Mouse (Mus musculus) heart, adult 2 months (tissue): Measurements from ENCODE around the gene Nckap5. TPM values are rescaled to one million over a fixed set of nuclear protein-coding genes. Genes with fewer than 3 reads are reported as not detected.

ENCODE experiments used
- DNase-seq, 2 experiments: peaks; one replicate each; pipeline ENCODE4 v3.0.0; 2021
- H3K27ac ChIP-seq: fragments of 200-600 bp; 2 replicates; pipeline ENCODE4 v1.8.1; 2022
- H3K27me3 ChIP-seq: fragments of 200-500 bp; 2 replicates; pipeline ENCODE4 v1.6.1; 2012; ENCODE audit warnings: mild to moderate bottlenecking, low read length, inconsistent platforms, mixed read lengths; ENCODE audit not compliant: control insufficient read depth, insufficient read depth
- H3K36me3 ChIP-seq: fragments of 200-500 bp; 2 replicates; pipeline ENCODE4 v1.6.1; 2012; ENCODE audit warnings: low read length, inconsistent platforms; ENCODE audit not compliant: control insufficient read depth, insufficient read depth
- H3K4me1 ChIP-seq: fragments of 200-500 bp; 2 replicates; pipeline ENCODE4 v1.6.1; 2011; ENCODE audit warnings: low read length; ENCODE audit not compliant: control insufficient read depth, insufficient read depth
- H3K4me3 ChIP-seq: fragments of 200-600 bp; 2 replicates; pipeline ENCODE4 v1.8.1; 2022
- H3K79me2 ChIP-seq: fragments of 200-500 bp; replicated peaks from 2 replicates; pipeline ENCODE4 v1.6.1; 2012; ENCODE audit warnings: mild to moderate bottlenecking, inconsistent platforms, low read length, moderate library complexity, mixed read lengths; ENCODE audit not compliant: control insufficient read depth, insufficient read depth
- H3K9ac ChIP-seq: fragments of 200-500 bp; 2 replicates; pipeline ENCODE4 v1.6.1; 2012; ENCODE audit warnings: low read depth, mild to moderate bottlenecking, control low read depth, inconsistent platforms, low read length, mixed read lengths
- CTCF ChIP-seq: fragments of 200-600 bp; IDR thresholded peaks from 2 replicates; pipeline ENCODE4 v1.8.1; 2022; ENCODE audit warnings: antibody characterized with exemption, mild to moderate bottlenecking, moderate library complexity
- EP300 ChIP-seq: fragments of 200-500 bp; IDR thresholded peaks from 2 replicates; pipeline ENCODE4 v1.6.1; 2011; ENCODE audit warnings: low read depth, low read length, control low read depth; ENCODE audit not compliant: insufficient read depth
- POLR2A ChIP-seq: fragments of 200-500 bp; IDR thresholded peaks from 2 replicates; pipeline ENCODE4 v1.6.1; 2011; ENCODE audit warnings: mild to moderate bottlenecking, low read depth, low read length, control low read depth; ENCODE audit not compliant: insufficient read depth
- WGBS: fragments of 180-500 bp; shearing (Covaris S2); methylation state at CpG from one replicate; pipeline ENCODE4 v1.1.7; 2018; 5-methylcytosine and 5-hydroxymethylcytosine counted together
- intact Hi-C: fragments of 180-260 bp; cut with DNase I; formaldehyde crosslinking; loops from one replicate; pipeline ENCODE4 v1.15.1; 2025
- polyA plus RNA-seq: library from polyadenylated mRNA; depleted of rRNA; stranded (reverse); fragments of >200 nt; gene quantifications from 2 replicates; pipeline ENCODE4 v1.2.3, GENCODE M21; 2012
- total RNA-seq, 2 experiments: library from RNA; stranded (reverse); gene quantifications; 2 replicates each; pipeline ENCODE4 v1.2.3; 2021

Gene Nckap5
- total and polyA plus RNA-seq, 3 experiments = 2.8 to 9.6 (median 6.0) TPM

DNA sequence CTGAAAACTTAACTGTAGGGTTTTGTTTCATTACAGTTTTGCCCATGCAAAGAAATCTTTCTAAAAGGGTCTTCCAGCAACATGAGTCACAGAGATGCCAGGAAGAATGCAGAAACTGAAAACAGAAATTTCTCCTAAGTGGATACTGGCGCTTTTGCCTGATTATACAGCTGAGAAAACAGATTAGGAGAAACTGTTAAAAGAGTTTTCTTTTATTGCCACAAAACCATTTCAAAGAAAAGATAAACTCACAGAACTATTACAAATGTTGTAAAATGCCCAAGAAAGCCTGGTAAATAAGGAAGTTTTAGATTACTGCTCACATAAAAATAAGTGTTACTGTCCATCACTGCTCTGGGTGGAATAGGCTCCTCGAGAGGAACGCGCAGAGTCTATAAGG is 513.3 kb downstream of the Nckap5 start:
- WGBS = 83% methylated on average over 4 of the region's 4 CpGs
- H3K27ac ChIP-seq = no peak overlapping the region

GRCm38 (mm10) chr1:126316866-126317265 is 513.7 kb downstream of the Nckap5 start:
- H3K36me3 ChIP-seq = no peaks in the 10 kb centered on the region
- H3K79me2 ChIP-seq = no peaks in the 10 kb centered on the region
- no peak for DNase-seq
- H3K4me1 ChIP-seq = no peaks in the 10 kb centered on the region
- no peak overlapping the region for H3K9ac ChIP-seq
- no peak overlapping the region for H3K4me3 ChIP-seq
- no peaks in the 10 kb centered on the region for H3K27me3 ChIP-seq
- TF ChIP-seq CTCF = no peak
- no peak for TF ChIP-seq EP300
- no peak for TF ChIP-seq POLR2A
- intact Hi-C loops = no loop called here
- 62% methylated on average over 2 of the region's 2 CpGs for WGBS
- H3K27ac ChIP-seq = no peak overlapping the region

More for the DNA sequence above, 513.3 kb downstream of the Nckap5 start:
- Histone ChIP-seq H3K79me2 (no peaks in the 10 kb centered on the region), H3K27me3 (no peaks in the 10 kb centered on the region), H3K4me1 (no peaks in the 10 kb centered on the region), H3K9ac (no peak overlapping the region), H3K36me3 (no peaks in the 10 kb centered on the region), H3K4me3 (no peak overlapping the region)
- intact Hi-C loops = no loop called here
- no peak for DNase-seq
- TF ChIP-seq CTCF (no peak), POLR2A (no peak), EP300 (no peak)

- no peak overlapping the region for H3K9ac ChIP-seq
- intact Hi-C loops = no loop called here
- WGBS = 78% methylated on average over 2 of the region's 2 CpGs
- no peak for DNase-seq
- TF ChIP-seq POLR2A (no peak), EP300 (no peak), CTCF (no peak)
- no peak overlapping the region for H3K27ac ChIP-seq
- H3K27me3 ChIP-seq = no peaks in the 10 kb centered on the region
- no peak overlapping the region for H3K4me3 ChIP-seq
- no peaks in the 10 kb centered on the region for H3K79me2 ChIP-seq
- H3K4me1 ChIP-seq = no peaks in the 10 kb centered on the region
- no peaks in the 10 kb centered on the region for H3K36me3 ChIP-seq
Measured at GRCm38 (mm10) chr1:126301129-126301528, 529.5 kb downstream of the Nckap5 start.

DNA sequence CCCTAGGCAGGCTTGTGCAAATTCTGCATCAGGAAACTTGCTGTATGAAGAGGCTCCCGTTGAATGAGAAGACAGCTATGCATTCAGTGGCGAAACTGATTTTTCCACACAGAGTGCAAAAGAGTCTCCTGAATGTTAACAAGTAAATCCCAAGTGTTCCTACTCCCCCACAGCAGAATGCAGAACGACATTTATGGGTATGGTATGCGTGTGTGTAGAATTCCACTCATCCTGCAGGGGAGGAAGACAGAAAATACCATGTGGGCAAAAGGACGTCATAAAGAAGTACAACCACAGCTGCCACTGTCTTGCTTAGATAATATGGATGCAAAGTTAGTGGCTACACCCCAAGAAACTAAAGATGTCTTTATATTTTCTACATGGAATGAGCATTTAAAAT is 565.7 kb downstream of the Nckap5 start:
- intact Hi-C loops = no loop called here
- Histone ChIP-seq H3K4me3 (no peak overlapping the region), H3K4me1 (no peaks in the 10 kb centered on the region), H3K36me3 (no peaks in the 10 kb centered on the region), H3K27ac (no peak overlapping the region), H3K27me3 (no peaks in the 10 kb centered on the region), H3K79me2 (no peaks in the 10 kb centered on the region), H3K9ac (no peak overlapping the region)
- DNase-seq = no peak
- WGBS = 61% methylated on average over 5 of the region's 5 CpGs
- TF ChIP-seq EP300 (no peak), CTCF (no peak), POLR2A (no peak)

GRCm38 (mm10) chr1:126254364-126254763 is 576.2 kb downstream of the Nckap5 start:
- Histone ChIP-seq H3K4me3 (no peak overlapping the region), H3K27me3 (no peaks in the 10 kb centered on the region), H3K9ac (no peak overlapping the region), H3K4me1 (no peaks in the 10 kb centered on the region), H3K79me2 (no peaks in the 10 kb centered on the region), H3K27ac (no peak overlapping the region), H3K36me3 (no peaks in the 10 kb centered on the region)
- WGBS = 57% methylated on average over 5 of the region's 5 CpGs
- intact Hi-C loops = no loop called here
- DNase-seq = no peak
- TF ChIP-seq POLR2A (no peak), CTCF (no peak), EP300 (no peak)

GRCm38 (mm10) chr1:126253934-126254333 is 576.7 kb downstream of the Nckap5 start:
- H3K27ac ChIP-seq = no peak overlapping the region
- no peak for TF ChIP-seq EP300
- TF ChIP-seq CTCF = no peak
- no peak for TF ChIP-seq POLR2A
- intact Hi-C loops = no loop called here
- no peak for DNase-seq
- no peaks in the 10 kb centered on the region for H3K4me1 ChIP-seq
- WGBS = 90% methylated on average over 7 of the region's 7 CpGs
- H3K36me3 ChIP-seq = no peaks in the 10 kb centered on the region
- no peak overlapping the region for H3K9ac ChIP-seq
- no peaks in the 10 kb centered on the region for H3K79me2 ChIP-seq
- no peak overlapping the region for H3K4me3 ChIP-seq
- no peaks in the 10 kb centered on the region for H3K27me3 ChIP-seq
